Mouse (Mus musculus) liver, embryonic 16.5 days (tissue): ENCODE results near the gene Ppm1l. TPM values are rescaled to one million over a fixed set of nuclear protein-coding genes. Genes with fewer than 3 reads are reported as not detected.
"Not testable (repeated sequence)": the region's sequence is repeated elsewhere in the genome, so short reads cannot be mapped to it uniquely, and the experiment has no call there.

Experiments used
- ATAC-seq: fragments of 200-750 bp; cut with Nextera tagmentation; 2 replicates; pipeline ENCODE4 v1.8.0; 2017; ENCODE audit warnings: low read depth, mild to moderate bottlenecking, moderate number of reproducible peaks, moderate library complexity
- H3K27ac ChIP-seq: fragments of 300-500 bp; sonication (generic); 2 replicates; pipeline ENCODE4 v1.5.1; 2014; ENCODE audit warnings: mild to moderate bottlenecking, low read length
- H3K27me3 ChIP-seq: fragments of 300-500 bp; sonication (generic); 2 replicates; pipeline ENCODE4 v1.6.1; 2014; ENCODE audit warnings: low read depth, low read length, mixed read lengths; ENCODE audit not compliant: control insufficient read depth, insufficient read depth
- H3K36me3 ChIP-seq: fragments of 300-500 bp; sonication (generic); 2 replicates; pipeline ENCODE4 v1.6.1; 2014; ENCODE audit warnings: mild to moderate bottlenecking; ENCODE audit not compliant: control insufficient read depth, insufficient read depth
- H3K4me1 ChIP-seq: fragments of 300-500 bp; sonication (generic); 2 replicates; pipeline ENCODE4 v1.6.1; 2014; ENCODE audit warnings: low read depth, low read length, mixed read lengths; ENCODE audit not compliant: control insufficient read depth
- H3K4me2 ChIP-seq: fragments of 300-500 bp; sonication (generic); 2 replicates; pipeline ENCODE4 v1.6.1; 2014; ENCODE audit warnings: low read depth, low read length, mixed read lengths
- H3K4me3 ChIP-seq: fragments of 300-500 bp; sonication (generic); 2 replicates; pipeline ENCODE4 v1.5.1; 2014; ENCODE audit warnings: low read depth, mild to moderate bottlenecking, low read length
- H3K9ac ChIP-seq: fragments of 300-500 bp; sonication (generic); 2 replicates; pipeline ENCODE4 v1.6.1; 2014; ENCODE audit warnings: low read depth, low read length
- H3K9me3 ChIP-seq: fragments of 300-500 bp; sonication (generic); replicated peaks from 2 replicates; pipeline ENCODE4 v1.6.1; 2016; ENCODE audit warnings: low read length; ENCODE audit not compliant: control insufficient read depth
- WGBS: fragments of 180-500 bp; shearing (Covaris S2); extraction: QIAGEN DNeasy Blood & Tissue Kit; methylation state at CpG from one replicate; pipeline ENCODE4 v1.1.7; 2014; ENCODE audit not compliant: insufficient replicate concordance; 5-methylcytosine and 5-hydroxymethylcytosine counted together
- polyA plus RNA-seq: library from polyadenylated mRNA; unstranded; fragments of >200 nt; fragmentation: Nextera tagmentation; extraction: Ambion mirVana; gene quantifications from 2 replicates; pipeline ENCODE4 v1.2.1, GENCODE M21; 2015

The Ppm1l gene
- polyA plus RNA-seq, 1 experiment from 2014 or later = 4.6 TPM

DNA sequence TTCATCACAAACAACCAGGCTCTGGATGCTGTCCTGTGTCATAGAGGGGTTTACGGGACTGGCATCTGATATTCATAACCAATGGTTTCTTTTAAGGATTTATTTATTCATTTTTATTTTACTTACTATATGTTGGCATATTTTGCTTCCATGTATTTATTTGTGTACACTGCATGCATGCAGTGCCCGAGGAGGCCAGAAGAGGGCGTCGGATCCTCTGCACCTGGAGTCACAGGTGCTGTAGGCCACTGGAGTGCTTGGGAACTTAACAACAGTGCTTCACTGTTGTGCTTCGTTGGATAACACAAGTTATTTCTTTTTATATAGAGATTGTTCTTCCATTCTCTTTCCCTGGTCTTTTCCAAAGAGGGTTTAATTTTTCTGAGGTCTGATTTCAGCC, 81.1 kb downstream of the Ppm1l start:
- Histone ChIP-seq H3K27me3 (no peaks in the 10 kb centered on the region), H3K4me3 (no peak overlapping the region), H3K9ac (no peak overlapping the region), H3K27ac (no peak overlapping the region), H3K4me1 (no peaks in the 10 kb centered on the region), H3K36me3 (no peaks in the 10 kb centered on the region), H3K9me3 (no peaks in the 10 kb centered on the region), H3K4me2 (no peak overlapping the region)
- WGBS = 65% methylated on average over 5 of the region's 5 CpGs
- ATAC-seq = no peak

DNA sequence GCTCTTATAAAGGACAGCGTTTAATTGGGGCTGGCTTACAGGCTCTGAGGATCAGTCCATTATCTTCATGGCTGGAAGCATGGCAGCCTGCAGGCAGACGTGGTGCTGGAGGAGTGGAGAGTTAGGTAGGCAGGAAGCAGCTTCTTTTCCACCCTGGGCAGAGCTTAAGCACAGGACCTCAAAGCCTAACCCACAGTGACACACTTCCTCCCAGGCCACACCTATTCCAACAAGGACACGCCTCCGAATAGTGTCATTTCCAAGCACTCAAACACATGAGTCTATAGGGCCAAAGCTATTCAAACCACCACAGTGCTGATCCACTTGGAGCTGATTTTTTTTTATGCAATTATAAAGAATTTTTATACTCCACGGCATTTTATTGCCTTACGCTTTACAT, 82.7 kb downstream of the Ppm1l start:
- Histone ChIP-seq H3K27me3 (no peaks in the 10 kb centered on the region), H3K4me1 (no peaks in the 10 kb centered on the region), H3K9me3 (no peaks in the 10 kb centered on the region), H3K27ac (no peak overlapping the region), H3K4me2 (no peak overlapping the region), H3K9ac (no peak overlapping the region), H3K36me3 (no peaks in the 10 kb centered on the region), H3K4me3 (no peak overlapping the region)
- ATAC-seq = no peak
- WGBS = 76% methylated on average over 6 of the region's 6 CpGs

DNA sequence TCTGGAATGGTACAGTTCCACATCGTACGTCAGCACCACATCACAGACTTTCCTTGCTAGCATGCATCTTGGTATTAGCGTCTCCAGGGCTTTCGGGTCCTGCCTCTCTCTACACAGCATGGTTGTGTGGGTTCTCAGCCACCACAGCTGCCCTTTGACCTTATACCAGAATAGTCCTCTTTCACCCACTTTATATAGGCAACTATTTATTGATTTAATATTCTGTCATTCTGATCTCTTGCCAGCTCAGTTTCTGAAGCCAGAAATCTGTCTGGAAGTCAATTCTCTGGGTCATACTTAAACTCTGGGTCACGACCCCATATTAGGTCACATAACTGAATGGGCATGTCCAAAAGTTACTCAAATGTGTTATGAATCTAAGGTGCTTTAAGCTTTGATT, 86.5 kb downstream of the Ppm1l start:
- Histone ChIP-seq H3K9me3 (no peaks in the 10 kb centered on the region), H3K9ac (no peak overlapping the region), H3K27ac (no peak overlapping the region), H3K4me1 (no peaks in the 10 kb centered on the region), H3K4me2 (no peak overlapping the region), H3K27me3 (no peaks in the 10 kb centered on the region), H3K36me3 (no peaks in the 10 kb centered on the region), H3K4me3 (no peak overlapping the region)
- no peak for ATAC-seq
- 80% methylated on average over 5 of the region's 5 CpGs for WGBS

DNA sequence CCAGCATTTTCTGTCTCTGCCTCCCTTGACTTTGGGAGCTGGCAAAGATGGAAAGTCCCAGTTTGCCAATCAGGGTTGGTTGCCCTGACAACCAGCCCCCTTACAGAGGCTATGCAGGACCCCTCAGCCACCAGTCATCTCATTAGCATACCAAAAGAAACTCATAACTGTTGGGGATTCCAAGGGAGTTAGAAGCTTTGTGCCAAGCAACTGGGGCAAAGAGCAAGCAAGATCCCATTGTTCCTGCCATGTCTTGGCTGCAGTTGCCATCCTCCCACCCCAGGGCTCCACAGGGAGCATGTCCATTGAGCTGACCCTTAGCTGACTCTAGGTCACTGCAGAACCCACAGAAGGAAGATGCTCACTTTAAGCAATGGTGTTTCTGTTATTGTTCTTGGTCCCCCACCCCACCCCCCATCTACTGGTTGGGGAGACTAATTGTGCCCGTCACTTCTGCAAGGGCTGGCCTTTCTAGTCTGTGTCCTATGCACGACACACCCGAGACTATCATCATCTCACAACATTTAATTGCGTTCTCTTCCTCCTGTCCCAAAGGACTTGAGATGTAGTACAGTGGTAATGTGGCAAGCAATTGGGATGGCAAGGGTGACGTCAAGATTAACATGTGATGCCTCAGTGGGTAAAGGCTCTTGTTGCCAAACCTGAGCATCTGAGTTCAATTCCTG, 89.7 kb downstream of the Ppm1l start:
- Histone ChIP-seq H3K9me3 (no peaks in the 10 kb centered on the region), H3K27ac (no peak overlapping the region), H3K4me1 (no peaks in the 10 kb centered on the region), H3K36me3 (no peaks in the 10 kb centered on the region), H3K4me3 (no peak overlapping the region), H3K4me2 (no peak overlapping the region), H3K9ac (no peak overlapping the region), H3K27me3 (no peaks in the 10 kb centered on the region)
- no peak for ATAC-seq
- WGBS = 78% methylated on average over 5 of the region's 5 CpGs

DNA sequence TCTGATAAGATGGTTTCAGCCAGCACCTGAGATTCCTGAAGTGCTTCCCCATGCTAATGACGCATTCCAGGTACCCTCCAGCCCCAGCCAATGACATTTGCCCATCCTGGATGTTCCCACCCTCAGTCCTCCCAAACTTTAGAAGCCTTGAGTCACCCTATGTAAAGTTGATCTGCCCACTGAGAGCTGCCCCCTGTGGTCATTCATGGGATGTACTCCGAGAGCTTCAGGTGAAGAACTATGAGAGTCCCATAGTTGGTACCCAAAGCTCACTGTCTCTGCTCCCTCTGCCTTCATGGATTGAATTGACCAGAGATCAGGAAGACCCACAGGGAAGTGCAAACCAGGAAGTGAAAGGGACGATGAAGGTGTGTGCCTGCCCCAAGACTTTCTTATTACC, 91.4 kb downstream of the Ppm1l start:
- ATAC-seq = peak; percentile 7; the same call in 1 of the 2 replicates

DNA sequence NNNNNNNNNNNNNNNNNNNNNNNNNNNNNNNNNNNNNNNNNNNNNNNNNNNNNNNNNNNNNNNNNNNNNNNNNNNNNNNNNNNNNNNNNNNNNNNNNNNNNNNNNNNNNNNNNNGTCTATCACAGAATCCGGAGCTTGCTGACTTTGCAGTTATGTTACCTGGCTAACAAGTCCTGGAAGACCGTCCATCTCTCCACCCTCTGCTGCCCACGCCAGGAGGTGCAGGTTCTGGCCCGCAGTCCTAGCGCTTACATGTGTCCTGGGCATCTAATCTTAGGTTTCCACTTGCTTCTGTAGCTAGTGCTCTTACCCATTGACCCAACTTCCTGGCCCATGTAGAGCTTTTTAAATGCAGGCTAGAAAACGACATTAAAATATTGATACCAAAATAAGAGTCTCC, 99.5 kb downstream of the Ppm1l start:
- WGBS = 67% methylated on average over 6 of the region's 6 CpGs
- no peak overlapping the region for H3K4me3 ChIP-seq
- no peaks in the 10 kb centered on the region for H3K27me3 ChIP-seq
- H3K27ac ChIP-seq = no peak overlapping the region
- no peak for ATAC-seq
- no peaks in the 10 kb centered on the region for H3K36me3 ChIP-seq
- H3K9ac ChIP-seq = no peak overlapping the region
- no peaks in the 10 kb centered on the region for H3K4me1 ChIP-seq
- H3K9me3 ChIP-seq = no peaks in the 10 kb centered on the region
- no peak overlapping the region for H3K4me2 ChIP-seq

More for the DNA sequence above, 91.4 kb downstream of the Ppm1l start:
- Histone ChIP-seq H3K27me3 (no peaks in the 10 kb centered on the region), H3K4me1 (no peaks in the 10 kb centered on the region), H3K4me3 (no peak overlapping the region), H3K27ac (no peak overlapping the region), H3K9me3 (no peaks in the 10 kb centered on the region), H3K9ac (no peak overlapping the region), H3K36me3 (no peaks in the 10 kb centered on the region), H3K4me2 (no peak overlapping the region)
- 67% methylated on average over 3 of the region's 3 CpGs for WGBS

DNA sequence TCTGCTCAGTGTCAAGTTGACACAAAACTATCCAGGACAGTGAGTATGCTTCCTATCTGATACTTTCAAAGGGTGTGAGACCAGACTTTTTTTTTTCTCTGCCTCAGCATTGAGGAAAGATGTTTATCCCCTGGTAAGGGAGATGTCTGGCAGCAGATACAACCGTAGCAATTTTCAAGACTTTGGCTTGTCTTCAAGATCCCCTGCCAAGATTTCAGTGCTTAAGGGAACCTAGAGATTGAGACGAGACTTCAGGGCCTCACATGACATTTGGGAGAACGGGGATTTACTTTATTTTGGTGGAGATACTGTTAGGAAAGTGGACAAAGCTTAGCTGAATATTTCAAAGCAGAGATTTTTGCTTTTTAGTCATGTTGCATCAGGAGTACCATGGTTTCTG, 106.1 kb downstream of the Ppm1l start:
- WGBS = 62% methylated on average over 3 of the region's 3 CpGs
- no peak overlapping the region for H3K4me2 ChIP-seq

DNA sequence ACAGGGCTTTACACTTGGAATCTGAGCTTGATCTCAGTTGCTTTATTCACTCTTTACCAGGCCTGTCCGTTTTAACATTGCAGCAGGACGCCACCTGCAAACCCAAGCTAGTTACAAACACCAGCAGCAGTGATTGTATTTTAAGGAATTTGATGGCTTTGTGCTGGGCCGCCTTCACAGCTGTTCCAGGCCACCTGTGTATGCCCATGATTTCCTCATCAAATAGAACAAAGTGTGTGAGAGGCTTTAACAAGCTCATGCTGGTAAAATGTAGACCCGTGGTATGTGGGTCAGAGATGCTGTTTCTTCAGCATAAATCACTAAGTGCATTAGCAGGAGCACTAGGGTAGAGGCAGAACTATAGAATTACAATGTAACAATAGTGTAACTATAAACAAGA, 106.7 kb downstream of the Ppm1l start:
- Histone ChIP-seq H3K27me3 (no peaks in the 10 kb centered on the region), H3K4me1 (no peaks in the 10 kb centered on the region), H3K4me2 (no peak overlapping the region), H3K36me3 (no peaks in the 10 kb centered on the region), H3K27ac (no peak overlapping the region), H3K4me3 (no peak overlapping the region), H3K9ac (no peak overlapping the region), H3K9me3 (no peaks in the 10 kb centered on the region)
- 69% methylated on average over 4 of the region's 4 CpGs for WGBS
- no peak for ATAC-seq

More for the DNA sequence above, 106.1 kb downstream of the Ppm1l start:
- Histone ChIP-seq H3K4me1 (no peaks in the 10 kb centered on the region), H3K27ac (no peak overlapping the region), H3K27me3 (no peaks in the 10 kb centered on the region), H3K9ac (no peak overlapping the region), H3K36me3 (no peaks in the 10 kb centered on the region), H3K9me3 (no peaks in the 10 kb centered on the region), H3K4me3 (no peak overlapping the region)
- ATAC-seq = no peak

DNA sequence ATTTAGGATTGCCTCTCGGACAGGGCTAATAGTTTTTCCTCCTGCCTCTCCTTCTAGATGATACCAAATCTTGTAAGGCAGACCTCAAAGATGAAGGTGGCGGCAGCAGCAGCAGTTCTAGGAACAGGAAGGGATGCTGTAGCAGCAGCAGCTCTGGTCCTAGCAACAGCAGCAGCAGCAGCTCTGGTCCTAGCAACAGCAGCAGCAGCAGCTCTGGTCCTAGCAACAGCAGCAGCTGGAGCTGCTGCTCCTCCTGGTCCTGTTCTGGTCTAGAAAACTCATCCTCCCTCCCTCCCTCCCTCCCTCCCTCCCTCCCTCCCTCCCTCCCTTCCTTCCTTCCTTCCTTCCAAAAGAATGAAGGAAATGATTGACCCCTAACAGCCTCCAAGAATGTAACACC, 108.1 kb downstream of the Ppm1l start:
- 71% methylated on average over 2 of the region's 2 CpGs for WGBS

More for the DNA sequence above, 108.1 kb downstream of the Ppm1l start:
- H3K4me1 ChIP-seq, H3K9ac ChIP-seq, H3K36me3 ChIP-seq, H3K27me3 ChIP-seq, H3K4me3 ChIP-seq, ATAC-seq, H3K9me3 ChIP-seq, H3K4me2 ChIP-seq, H3K27ac ChIP-seq: not testable (repeated sequence)
